Mouse (Mus musculus): ENCODE measurements around the gene Ccdc88b.

- TF ChIP-seq CTCF (IDR thresholded peaks at IDR 0.05; ENCODE audit: insufficient read depth, low read depth, low read length) (no peak), POLR2A (IDR thresholded peaks at IDR 0.05; ENCODE audit: insufficient read depth, low read depth, low read length) (no peak)
Measured at GRCm38 (mm10) chr19:6859032-6859651, 1.1 kb upstream of the Ccdc88b start.

Measured in olfactory bulb, adult 2 months (tissue).